Mouse (Mus musculus): ENCODE results near the gene Gcg. TPM values are rescaled to one million over a fixed set of nuclear protein-coding genes. Genes with fewer than 3 reads are reported as not detected.

The Gcg gene
- polyA plus RNA-seq, 1 experiment: 0.25 TPM

DNA sequence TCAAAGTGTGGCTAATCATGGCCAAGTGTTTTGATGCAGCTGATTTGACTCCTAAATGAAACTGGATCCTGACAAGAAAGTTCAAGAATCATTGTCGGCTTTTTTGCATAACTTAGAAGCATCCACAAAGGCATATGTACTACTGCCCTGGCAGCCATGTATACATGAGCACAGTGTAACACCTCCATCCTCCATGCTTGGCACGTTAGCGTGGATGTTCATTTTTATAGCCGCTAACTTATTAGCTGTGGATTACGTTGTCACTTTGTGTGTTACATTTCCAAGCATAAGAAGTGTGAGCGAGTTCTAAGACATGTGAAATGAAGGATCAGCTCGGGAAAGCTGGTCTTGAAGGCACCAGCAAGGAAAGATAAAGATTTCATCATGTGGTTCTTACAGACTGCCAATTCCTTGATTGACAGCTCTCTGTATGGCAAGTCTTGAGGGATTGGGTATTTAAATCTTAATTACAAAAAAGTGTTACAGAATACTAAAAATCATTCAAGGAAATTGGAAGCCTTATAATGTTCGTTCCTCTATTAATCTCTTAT lies 52.1 kb downstream of the Gcg start:
- TF ChIP-seq GATA1 (IDR thresholded peaks at IDR 0.05; ENCODE audit: low read length): no peak

DNA sequence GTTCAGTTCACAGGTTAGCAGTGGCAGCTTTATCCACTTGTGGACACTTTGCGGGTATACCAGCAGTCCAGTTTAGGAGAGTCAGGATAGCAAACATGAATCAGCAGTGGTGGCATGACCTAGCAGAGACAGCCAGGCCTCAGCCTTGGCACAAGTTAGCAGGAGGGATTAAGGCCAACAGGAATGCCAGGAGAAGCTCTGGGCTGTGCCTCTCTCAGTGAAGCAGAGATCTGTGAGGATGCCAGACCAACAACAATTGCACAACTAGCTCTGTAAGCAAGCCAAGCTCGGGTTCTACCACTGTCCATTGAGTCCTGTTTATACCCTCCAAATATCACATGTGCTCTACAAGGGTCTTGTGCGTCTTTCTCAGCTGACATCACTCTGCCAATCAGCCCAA lies 57.5 kb downstream of the Gcg start:
- TF ChIP-seq GATA1 (IDR thresholded peaks at IDR 0.05; ENCODE audit: low read length): no peak

Other genes starting within 250 kb of the Gcg start
- not detected in 2 replicates for gene Dpp4, start 71.4 kb downstream of the Gcg start, polyA plus RNA-seq (2012)
- gene Fap, start 90.4 kb upstream of the Gcg start, polyA plus RNA-seq (2012): not detected in 2 replicates
- gene Ifih1, start 162.6 kb upstream of the Gcg start, polyA plus RNA-seq (2012): 4.4 and 4.7 TPM in 2 replicates
- gene Gca, start 180.6 kb upstream of the Gcg start, polyA plus RNA-seq (2012): 0.19 and 0.24 TPM in 2 replicates

Data from G1E-ER4 (cell line).